Mouse (Mus musculus) heart, postnatal 0 days (tissue): Measurements from ENCODE around the gene Tmtc1. TPM values are rescaled to one million over a fixed set of nuclear protein-coding genes. Genes with fewer than 3 reads are reported as not detected.

Experiments
- ATAC-seq: fragments of 200-750 bp; cut with Nextera tagmentation; 2 replicates; pipeline ENCODE4 v1.8.0; 2017; ENCODE audit warnings: low read depth, moderate number of reproducible peaks, moderate library complexity; ENCODE audit not compliant: insufficient read depth
- DNase-seq: peaks from one replicate; pipeline ENCODE4 v3.0.0-alpha.2; 2016; ENCODE audit warnings: low spot score
- H3K27ac ChIP-seq: fragments of 300-500 bp; sonication (generic); 2 replicates; pipeline ENCODE4 v1.5.1; 2014; ENCODE audit warnings: low read depth, mild to moderate bottlenecking
- H3K27me3 ChIP-seq: fragments of 300-500 bp; sonication (generic); 2 replicates; pipeline ENCODE4 v1.6.1; 2014; ENCODE audit warnings: low read length, mixed read lengths; ENCODE audit not compliant: control insufficient read depth, insufficient read depth
- H3K36me3 ChIP-seq: fragments of 300-500 bp; sonication (generic); replicated peaks from 2 replicates; pipeline ENCODE4 v1.6.1; 2014; ENCODE audit warnings: low read length, mixed read lengths; ENCODE audit not compliant: control insufficient read depth, insufficient read depth
- H3K4me1 ChIP-seq: fragments of 300-500 bp; sonication (generic); 2 replicates; pipeline ENCODE4 v1.6.1; 2014; ENCODE audit warnings: antibody characterized with exemption; ENCODE audit not compliant: control insufficient read depth, insufficient read depth
- H3K4me2 ChIP-seq: fragments of 300-500 bp; sonication (generic); 2 replicates; pipeline ENCODE4 v1.6.1; 2014; ENCODE audit warnings: low read depth, mild to moderate bottlenecking, low read length, moderate library complexity
- H3K4me3 ChIP-seq: fragments of 300-500 bp; sonication (generic); 2 replicates; pipeline ENCODE4 v1.5.1; 2014; ENCODE audit warnings: low read depth, low read length
- H3K9ac ChIP-seq: fragments of 300-500 bp; sonication (generic); replicated peaks from 2 replicates; pipeline ENCODE4 v1.6.1; 2014; ENCODE audit warnings: low read depth, low read length, mixed read lengths
- H3K9me3 ChIP-seq: fragments of 300-500 bp; sonication (generic); replicated peaks from 2 replicates; pipeline ENCODE4 v1.6.1; 2016; ENCODE audit warnings: low read length; ENCODE audit not compliant: control insufficient read depth
- CTCF ChIP-seq: IDR thresholded peaks from 2 replicates; pipeline ENCODE4 v1.5.1; 2016; ENCODE audit warnings: antibody characterized with exemption, control low read depth, low read depth
- EP300 ChIP-seq: IDR thresholded peaks from 2 replicates; pipeline ENCODE4 v1.6.1; 2016; ENCODE audit warnings: antibody characterized with exemption, low read depth
- WGBS: fragments of 180-500 bp; shearing (Covaris S2); extraction: QIAGEN DNeasy Blood & Tissue Kit; methylation state at CpG from one replicate; pipeline ENCODE4 v1.1.7; 2014; 5-methylcytosine and 5-hydroxymethylcytosine counted together
- polyA plus RNA-seq: library from polyadenylated mRNA; unstranded; fragments of >200 nt; fragmentation: Nextera tagmentation; extraction: Ambion mirVana; gene quantifications from 2 replicates; pipeline ENCODE4 v1.2.1, GENCODE M21; 2015
- total RNA-seq: library from RNA; depleted of rRNA; stranded (reverse); fragments of >200 nt; gene quantifications from 2 replicates; pipeline ENCODE4 v1.2.3, GENCODE M21; 2014; ENCODE audit warnings: low replicate concordance

Gene Tmtc1
- total and polyA plus RNA-seq, 2 experiments from 2014 or later, result 2.5 to 28.9 TPM

GRCm38 (mm10) chr6:148478350-148478749 is 34.2 kb upstream of the Tmtc1 start:
- TF ChIP-seq EP300 (no peak), CTCF (no peak)
- 80% methylated on average over 6 of the region's 6 CpGs for WGBS

GRCm38 (mm10) chr6:148472289-148472688 is 28.1 kb upstream of the Tmtc1 start:
- DNase-seq, result no peak
- Histone ChIP-seq H3K9ac (no peak overlapping the region), H3K27me3 (no peaks in the 10 kb centered on the region), H3K36me3 (no peaks in the 10 kb centered on the region), H3K4me1 (peaks cover 12% of the 10 kb centered on the region), H3K27ac (no peak overlapping the region), H3K9me3 (no peaks in the 10 kb centered on the region), H3K4me2 (no peak overlapping the region), H3K4me3 (no peak overlapping the region)
- 93% methylated on average over 3 of the region's 3 CpGs for WGBS
- no peak for ATAC-seq
- no peak for TF ChIP-seq EP300
- no peak for TF ChIP-seq CTCF

More at GRCm38 (mm10) chr6:148478350-148478749, 34.2 kb upstream of the Tmtc1 start:
- H3K9ac ChIP-seq, result no peak overlapping the region
- no peaks in the 10 kb centered on the region for H3K27me3 ChIP-seq
- ATAC-seq, result no peak
- H3K4me3 ChIP-seq, result no peak overlapping the region
- no peak overlapping the region for H3K27ac ChIP-seq
- DNase-seq, result no peak
- H3K4me2 ChIP-seq, result no peak overlapping the region
- H3K4me1 ChIP-seq, result no peaks in the 10 kb centered on the region
- no peaks in the 10 kb centered on the region for H3K36me3 ChIP-seq
- no peaks in the 10 kb centered on the region for H3K9me3 ChIP-seq

GRCm38 (mm10) chr6:148467924-148468389 is 23.8 kb upstream of the Tmtc1 start:
- peak; percentile 39; the same call in 1 of the 2 replicates for ATAC-seq
- Histone ChIP-seq H3K4me2 (no peak overlapping the region), H3K27me3 (no peaks in the 10 kb centered on the region), H3K27ac (peak overlapping the region; percentile 38; the same call in 1 of the 2 replicates), H3K9ac (no peak overlapping the region), H3K4me1 (peaks cover 14% of the 10 kb centered on the region), H3K36me3 (no peaks in the 10 kb centered on the region), H3K9me3 (no peaks in the 10 kb centered on the region), H3K4me3 (no peak overlapping the region)
- 37% methylated on average over 2 of the region's 2 CpGs for WGBS
- DNase-seq, result peak; percentile 52
- no peak for TF ChIP-seq EP300
- no peak for TF ChIP-seq CTCF

- TF ChIP-seq CTCF (no peak), EP300 (no peak)
- no peak for DNase-seq
- H3K4me1 ChIP-seq, result peaks cover 14% of the 10 kb centered on the region
- no peak for ATAC-seq
- H3K4me2 ChIP-seq, result no peak overlapping the region
- no peak overlapping the region for H3K27ac ChIP-seq
- 29% methylated on average over 3 of the region's 3 CpGs for WGBS
- no peaks in the 10 kb centered on the region for H3K9me3 ChIP-seq
- no peak overlapping the region for H3K4me3 ChIP-seq
- no peaks in the 10 kb centered on the region for H3K27me3 ChIP-seq
- H3K9ac ChIP-seq, result no peak overlapping the region
- H3K36me3 ChIP-seq, result no peaks in the 10 kb centered on the region
Observed at GRCm38 (mm10) chr6:148467170-148467921, 23.2 kb upstream of the Tmtc1 start.

- Histone ChIP-seq H3K36me3 (no peaks in the 10 kb centered on the region), H3K4me1 (no peaks in the 10 kb centered on the region), H3K9me3 (peaks cover 7% of the 10 kb centered on the region), H3K4me2 (no peak overlapping the region), H3K27me3 (no peaks in the 10 kb centered on the region), H3K4me3 (no peak overlapping the region), H3K27ac (no peak overlapping the region), H3K9ac (no peak overlapping the region)
- 59% methylated on average over 3 of the region's 3 CpGs for WGBS
- DNase-seq (no peak), ATAC-seq (no peak)
- TF ChIP-seq EP300 (no peak), CTCF (no peak)
Observed at GRCm38 (mm10) chr6:148459636-148460035, 15.4 kb upstream of the Tmtc1 start.

- no peak overlapping the region for H3K27ac ChIP-seq
- H3K4me3 ChIP-seq, result no peak overlapping the region
- H3K9me3 ChIP-seq, result peaks cover 13% of the 10 kb centered on the region
- no peak overlapping the region for H3K4me2 ChIP-seq
- ATAC-seq (no peak), DNase-seq (no peak)
- no peaks in the 10 kb centered on the region for H3K27me3 ChIP-seq
- 69% methylated on average over 4 of the region's 4 CpGs for WGBS
- H3K4me1 ChIP-seq, result no peaks in the 10 kb centered on the region
- no peaks in the 10 kb centered on the region for H3K36me3 ChIP-seq
- TF ChIP-seq CTCF (no peak; the same call in 1 of the 2 replicates), EP300 (no peak)
- H3K9ac ChIP-seq, result no peak overlapping the region
Observed at GRCm38 (mm10) chr6:148455470-148455869, 11.3 kb upstream of the Tmtc1 start.
